Comparison of ENCODE assay signal across 10 mouse cellular contexts in genomic region chr5:135932359-135932758, GRCm38 (mm10). TPM values are rescaled to one million over a fixed set of nuclear protein-coding genes. Genes with fewer than 3 reads are reported as not detected.
DNase-seq lines count a peak whose midpoint lies in the region; ATAC-seq lines count a peak whose summit lies in the region.
"Had no signal": no experiment of that assay in that cellular context is flagged by ENCODE, and none has a peak within 500 bp of the region (broad histone marks: within the 10 kb centered on the region; RNA-seq: fewer than 3 reads in every experiment).

No protein-coding gene starts in this region.

- no peak for ATAC-seq in cerebellum, adult (ENCODE audit: insufficient number of reproducible peaks, low FRiP score, low TSS enrichment)
- ATAC-seq in forebrain, embryonic 14.5 days = no peak
- ATAC-seq: Patski had no signal

- no peaks in the 10 kb centered on the region for H3K9me3 ChIP-seq in forebrain, embryonic 14.5 days (replicated peaks; ENCODE audit: control insufficient read depth, low read length)

- H3K36me3 ChIP-seq in forebrain, embryonic 14.5 days (ENCODE audit: control insufficient read depth, insufficient read depth, low read length) = peaks cover 45% of the 10 kb centered on the region

- peak overlapping the region; percentile 93 for H3K4me3 ChIP-seq in forebrain, embryonic 14.5 days (ENCODE audit: low read depth, low read length)

- WGBS in forebrain, embryonic 14.5 days = 66% methylated on average over 2 of the region's 2 CpGs

- no peak overlapping the region for H3K27ac ChIP-seq in forebrain, embryonic 14.5 days (ENCODE audit: low read depth, low read length)

- peak; percentile 61 for DNase-seq in cerebellum, adult 9-11 months
- peak; percentile 38 for DNase-seq in CD4-positive helper T cell, adult 2 months (ENCODE audit: low read depth, low spot score)
- DNase-seq in forebrain, embryonic 14.5 days (ENCODE audit: low spot score) = peak; percentile 54
- peak; percentile 34 for DNase-seq in mesoderm, embryonic 11.5 days (ENCODE audit: low read depth, low spot score)
- no peak for DNase-seq in layer of hippocampus, adult 9-11 months
- DNase-seq in ovary, postnatal 10 days (ENCODE audit: low spot score) = no peak
- no peak for DNase-seq in thymus, postnatal 4 days
- DNase-seq: gastrocnemius, postnatal 14 days had no signal

- H3K27me3 ChIP-seq in forebrain, embryonic 14.5 days (replicated peaks; ENCODE audit: control insufficient read depth, insufficient read depth, low read length) = no peaks in the 10 kb centered on the region
- H3K27me3 ChIP-seq: Patski had no signal

- peak overlapping the region; percentile 55 for H3K9ac ChIP-seq in forebrain, embryonic 14.5 days (ENCODE audit: low read length)

- peak overlapping the region; percentile 64 for H3K4me2 ChIP-seq in forebrain, embryonic 14.5 days (ENCODE audit: low read length)

- H3K4me1 ChIP-seq in forebrain, embryonic 14.5 days (ENCODE audit: control insufficient read depth, insufficient read depth, low read length) = peaks cover 18% of the 10 kb centered on the region

RNA-seq across cellular contexts. Expression of gene Ywhag, which starts 2.1 kb away (rescaled TPM):
- 361 and 450 TPM in 2 replicates for polyA plus RNA-seq in forebrain, embryonic 14.5 days (2014; fragmentation: Nextera tagmentation; extraction: Ambion mirVana)

RNA-seq across cellular contexts. Expression of gene Ssc4d, which starts 42.0 kb away (rescaled TPM):
- 0.99 and 1.4 TPM in 2 replicates for polyA plus RNA-seq in forebrain, embryonic 14.5 days (2014; fragmentation: Nextera tagmentation; extraction: Ambion mirVana)

RNA-seq across cellular contexts. Expression of gene Hspb1, which starts 44.6 kb away (rescaled TPM):
- 6.6 and 8.1 TPM in 2 replicates for polyA plus RNA-seq in forebrain, embryonic 14.5 days (2014; fragmentation: Nextera tagmentation; extraction: Ambion mirVana)

RNA-seq across cellular contexts. Expression of gene Zp3, which starts 47.5 kb away (rescaled TPM):
- polyA plus RNA-seq in forebrain, embryonic 14.5 days (2014; fragmentation: Nextera tagmentation; extraction: Ambion mirVana) = 0.13 and 0.16 TPM in 2 replicates

Comparison
In these comparisons a context has a peak if more than half of its experiments do, and no peak if none do; other contexts are left out.
1. DNase-seq: peak in cerebellum, adult 9-11 months (single experiment), CD4-positive helper T cell, adult 2 months (single experiment), forebrain, embryonic 14.5 days (single experiment) and mesoderm, embryonic 11.5 days (single experiment); none in layer of hippocampus, adult 9-11 months (single experiment), ovary, postnatal 10 days (single experiment) and thymus, postnatal 4 days (single experiment).